9 mouse cellular contexts compared by ENCODE assay signal in the genomic region with DNA sequence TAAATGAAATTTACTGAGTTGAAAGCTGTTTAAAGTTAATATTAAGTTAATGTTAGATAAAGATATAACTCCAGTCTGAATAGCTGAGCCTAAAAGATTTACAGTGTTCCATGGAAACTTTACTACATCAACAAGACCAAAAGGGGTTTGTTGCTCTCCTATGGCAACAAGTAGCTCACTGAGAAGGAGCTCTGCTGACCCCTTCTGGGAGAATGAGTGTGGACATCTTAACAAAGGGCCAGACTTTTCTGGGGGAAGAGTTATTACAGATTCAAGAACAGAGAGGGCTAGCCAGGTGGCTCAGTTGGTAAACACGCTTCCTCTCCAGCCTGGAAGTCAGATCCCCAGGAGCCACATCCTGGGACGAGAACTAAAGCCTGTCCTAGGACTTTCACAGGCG. TPM values are rescaled to one million over a fixed set of nuclear protein-coding genes. Genes with fewer than 3 reads are reported as not detected.
A peak's percentile ranks its signal among the peaks of the same experiment; 100 is the strongest.
DNase-seq lines count a peak whose midpoint lies in the region; ATAC-seq and TF ChIP-seq lines count a peak whose summit lies in the region.
"Had no signal": no experiment of that assay in that cellular context is flagged by ENCODE, and none has a peak within 500 bp of the region (broad histone marks: within the 10 kb centered on the region; RNA-seq: fewer than 3 reads in every experiment).

No protein-coding gene starts in this region.

- H3K36me3 ChIP-seq in hindbrain, embryonic 15.5 days = no peaks in the 10 kb centered on the region
- H3K36me3 ChIP-seq in midbrain, postnatal 0 days (ENCODE audit: insufficient read depth, low read length) = no peaks in the 10 kb centered on the region
- H3K36me3 ChIP-seq: neural tube, embryonic 12.5 days had no signal

- peak; percentile 27 for DNase-seq in thymus, postnatal 4 days
- no peak for DNase-seq in thymus, postnatal 10 days (ENCODE audit: low spot score in 2 of 2)
- peak; percentile 5 for DNase-seq in c-Kit-positive CD71-positive TER-119-positive erythroid progenitor cells, embryonic 14.5 days (ENCODE audit: low spot score)
- DNase-seq in forelimb bud, embryonic 11.5 days (ENCODE audit: low read depth, low spot score) = peak; percentile 80
- peak; percentile 24 for DNase-seq in left cerebral cortex, adult 11 months (ENCODE audit: low spot score)
- peak; percentile 86 for DNase-seq in midbrain, postnatal 0 days (ENCODE audit: low spot score)
- DNase-seq in yolk sac, embryonic 10.5 days (ENCODE audit: low spot score) = peak; percentile 26

- no peaks in the 10 kb centered on the region for H3K9me3 ChIP-seq in hindbrain, embryonic 15.5 days
- no peaks in the 10 kb centered on the region for H3K9me3 ChIP-seq in midbrain, postnatal 0 days (ENCODE audit: low read length)
- H3K9me3 ChIP-seq: neural tube, embryonic 12.5 days had no signal

- H3K27me3 ChIP-seq in hindbrain, embryonic 15.5 days = no peaks in the 10 kb centered on the region
- no peaks in the 10 kb centered on the region for H3K27me3 ChIP-seq in midbrain, postnatal 0 days (ENCODE audit: insufficient read depth, low read length)
- H3K27me3 ChIP-seq: neural tube, embryonic 12.5 days had no signal

- H3K27ac ChIP-seq in hindbrain, embryonic 15.5 days (replicated peaks) = no peak overlapping the region
- no peak overlapping the region for H3K27ac ChIP-seq in midbrain, postnatal 0 days (ENCODE audit: low read depth, low read length)
- H3K27ac ChIP-seq: neural tube, embryonic 12.5 days had no signal

- peak; percentile 63; the same call in 1 of the 2 replicates for ATAC-seq in hindbrain, embryonic 15.5 days (ENCODE audit: low FRiP score, low read depth)
- no peak for ATAC-seq in midbrain, postnatal 0 days (ENCODE audit: low FRiP score)

- TF ChIP-seq CTCF in midbrain, postnatal 0 days (IDR thresholded peaks at IDR 0.05) = peak; percentile 88

- no peaks in the 10 kb centered on the region for H3K4me1 ChIP-seq in hindbrain, embryonic 15.5 days (replicated peaks)
- H3K4me1 ChIP-seq in midbrain, postnatal 0 days (ENCODE audit: insufficient read depth, low read length) = no peaks in the 10 kb centered on the region
- H3K4me1 ChIP-seq: neural tube, embryonic 12.5 days had no signal

- no peak overlapping the region for H3K4me3 ChIP-seq in hindbrain, embryonic 15.5 days
- no peak overlapping the region for H3K4me3 ChIP-seq in midbrain, postnatal 0 days (ENCODE audit: low read depth, low read length)
- H3K4me3 ChIP-seq: neural tube, embryonic 12.5 days had no signal

- WGBS in hindbrain, embryonic 15.5 days = 35% methylated on average over 3 of the region's 3 CpGs
- WGBS in midbrain, postnatal 0 days = 30% methylated on average over 3 of the region's 3 CpGs

- no peak overlapping the region for H3K9ac ChIP-seq in hindbrain, embryonic 15.5 days
- no peak overlapping the region for H3K9ac ChIP-seq in midbrain, postnatal 0 days (replicated peaks; ENCODE audit: low read length, poor library complexity, severe bottlenecking)
- H3K9ac ChIP-seq: neural tube, embryonic 12.5 days had no signal

- no peak overlapping the region for H3K4me2 ChIP-seq in hindbrain, embryonic 15.5 days
- H3K4me2 ChIP-seq in midbrain, postnatal 0 days (ENCODE audit: low read depth, low read length, poor library complexity, severe bottlenecking) = no peak overlapping the region
- H3K4me2 ChIP-seq: neural tube, embryonic 12.5 days had no signal

RNA-seq across cellular contexts. Expression of a gene that starts 54.5 kb away (rescaled TPM):
- 9.7 and 11.4 TPM in 2 replicates for polyA plus RNA-seq in hindbrain, embryonic 15.5 days (2015; fragmentation: Nextera tagmentation; extraction: Ambion mirVana)
- total RNA-seq in midbrain, postnatal 0 days (2014; rRNA removed) = 24.3 and 35.3 TPM in 2 replicates
- polyA plus RNA-seq in midbrain, postnatal 0 days (2015; fragmentation: Nextera tagmentation; extraction: Ambion mirVana) = 5.5 and 6.4 TPM in 2 replicates

Comparison
In these comparisons a context has a peak if more than half of its experiments do, and no peak if none do; other contexts are left out.
1. DNase-seq: peak in thymus, postnatal 4 days (single experiment), c-Kit-positive CD71-positive TER-119-positive erythroid progenitor cells, embryonic 14.5 days (single experiment), forelimb bud, embryonic 11.5 days (single experiment), left cerebral cortex, adult 11 months (single experiment), midbrain, postnatal 0 days (single experiment) and yolk sac, embryonic 10.5 days (single experiment); none in thymus, postnatal 10 days (0 of 2).